Mouse (Mus musculus) adrenal gland, adult 8-10 months (tissue): Measurements from ENCODE around the gene Rps27rt. TPM values are rescaled to one million over a fixed set of nuclear protein-coding genes. Genes with fewer than 3 reads are reported as not detected.

Source experiments
- total RNA-seq, 4 experiments: library from RNA; stranded (reverse); gene quantifications; 2 replicates each; pipeline ENCODE4 v1.2.4; 2022

The Rps27rt gene
- total RNA-seq, 4 experiments from 2014 or later: 52.0 to 101 (median 75.4) TPM

Other genes starting within 250 kb of the Rps27rt start
- gene Cmtm7, start 200.9 kb downstream of the Rps27rt start, total RNA-seq: 10 to 100 TPM; 29.9 to 46.1 (median 34.1) TPM
- gene Cmtm8, start 138.6 kb downstream of the Rps27rt start, total RNA-seq: 1 to 10 TPM; 4.0 to 9.9 (median 7.0) TPM
- gene Gpd1l, start 48.8 kb downstream of the Rps27rt start, total RNA-seq: 10 to 100 TPM; 30.8 to 40.4 (median 33.2) TPM
- 10 to 100 TPM in 1 of 4 experiments, 1 to 10 TPM in 3; 4.8 to 11.5 (median 8.3) TPM for gene Osbpl10, start 4.2 kb downstream of the Rps27rt start, total RNA-seq